30 mouse cellular contexts compared by ENCODE assay signal in genomic region chr7:44235909-44236308, GRCm38 (mm10). TPM values are rescaled to one million over a fixed set of nuclear protein-coding genes. Genes with fewer than 3 reads are reported as not detected.
"Had no signal": no experiment of that assay in that cellular context is flagged by ENCODE, and none has a peak within 500 bp of the region (broad histone marks: within the 10 kb centered on the region; RNA-seq: fewer than 3 reads in every experiment).

Gene Gm36864 (plus strand): TSS chr7:44236177.

- H3K27me3 ChIP-seq: heart, embryonic 15.5 days; hindbrain, embryonic 13.5 days; hindbrain, embryonic 15.5 days; limb, embryonic 13.5 days; limb, embryonic 15.5 days had no signal

- ATAC-seq: forebrain, postnatal 0 days; hindbrain, postnatal 0 days; intestine, embryonic 16.5 days; liver, embryonic 12.5 days had no signal

- H3K4me3 ChIP-seq: heart, embryonic 15.5 days; hindbrain, embryonic 13.5 days; hindbrain, embryonic 15.5 days; limb, embryonic 13.5 days; limb, embryonic 15.5 days; liver, embryonic 12.5 days had no signal

- H3K9ac ChIP-seq: forebrain, postnatal 0 days; heart, embryonic 15.5 days; hindbrain, embryonic 13.5 days; hindbrain, embryonic 15.5 days; limb, embryonic 13.5 days; limb, embryonic 15.5 days; liver, embryonic 12.5 days had no signal

- H3K36me3 ChIP-seq: heart, embryonic 15.5 days; hindbrain, embryonic 13.5 days; hindbrain, embryonic 15.5 days; limb, embryonic 13.5 days; limb, embryonic 15.5 days; liver, embryonic 12.5 days had no signal

- H3K27ac ChIP-seq: heart, embryonic 15.5 days; hindbrain, embryonic 13.5 days; hindbrain, embryonic 15.5 days; hindbrain, postnatal 0 days; limb, embryonic 13.5 days; limb, embryonic 15.5 days; liver, embryonic 12.5 days had no signal

- H3K4me1 ChIP-seq: heart, embryonic 15.5 days; hindbrain, embryonic 13.5 days; hindbrain, embryonic 15.5 days; limb, embryonic 13.5 days; limb, embryonic 15.5 days had no signal

- H3K4me2 ChIP-seq: heart, embryonic 11.5 days; heart, embryonic 15.5 days; hindbrain, embryonic 13.5 days; hindbrain, embryonic 15.5 days; limb, embryonic 13.5 days; limb, embryonic 15.5 days; liver, embryonic 12.5 days had no signal

- DNase-seq: forebrain, postnatal 0 days; gastrocnemius, postnatal 14 days; gastrocnemius, postnatal 36 days; heart, adult 18-20 months; heart, postnatal 14 days; heart, postnatal 36 days; kidney, adult 11 months; kidney, adult 8-10 months; kidney, postnatal 10 days; kidney, postnatal 36 days; layer of hippocampus, adult 9-11 months; layer of hippocampus, postnatal 36 days; left cerebral cortex, postnatal 4 days had no signal

- H3K9me3 ChIP-seq: heart, embryonic 15.5 days; hindbrain, embryonic 13.5 days; hindbrain, embryonic 15.5 days; limb, embryonic 13.5 days; limb, embryonic 15.5 days; liver, embryonic 12.5 days had no signal

RNA-seq across cellular contexts. Expression of gene Gm36864, which starts in this region (rescaled TPM):
- polyA plus RNA-seq: forebrain, postnatal 0 days; gonadal fat pad, adult 2 months; heart, embryonic 11.5 days; heart, embryonic 15.5 days; heart, postnatal 0 days; hindbrain, embryonic 11.5 days; hindbrain, embryonic 13.5 days; hindbrain, postnatal 0 days; intestine, embryonic 14.5 days; kidney, embryonic 14.5 days; kidney, embryonic 16.5 days; limb, embryonic 11.5 days; limb, embryonic 15.5 days; liver, adult 2 months had no signal
